ENCODE assay signal across 7 mouse cellular contexts in genomic region chr11:3516859-3517845, GRCm38 (mm10). TPM values are rescaled to one million over a fixed set of nuclear protein-coding genes. Genes with fewer than 3 reads are reported as not detected.
DNase-seq lines count a peak whose midpoint lies in the region; ATAC-seq and TF ChIP-seq lines count a peak whose summit lies in the region.

No protein-coding gene starts in this region.

- TF ChIP-seq CTCF in olfactory bulb, adult 2 months (IDR thresholded peaks at IDR 0.05; ENCODE audit: insufficient read depth, low read depth, low read length) = no peak

- H3K36me3 ChIP-seq in embryonic facial prominence, embryonic 15.5 days = peaks cover 28% of the 10 kb centered on the region
- no peaks in the 10 kb centered on the region for H3K36me3 ChIP-seq in hindbrain, embryonic 16.5 days (ENCODE audit: control insufficient read depth, insufficient read depth, low read length)
- peaks cover 14% of the 10 kb centered on the region for H3K36me3 ChIP-seq in liver, embryonic 13.5 days

- peaks cover 34% of the 10 kb centered on the region for H3K4me1 ChIP-seq in embryonic facial prominence, embryonic 15.5 days
- H3K4me1 ChIP-seq in hindbrain, embryonic 16.5 days (ENCODE audit: control insufficient read depth, insufficient read depth, low read depth, low read length) = peaks cover 20% of the 10 kb centered on the region
- peaks cover 31% of the 10 kb centered on the region for H3K4me1 ChIP-seq in liver, embryonic 13.5 days (replicated peaks)
- H3K4me1 ChIP-seq in olfactory bulb, adult 2 months (ENCODE audit: control insufficient read depth, insufficient read depth, low read length) = peaks cover 29% of the 10 kb centered on the region

- 2% methylated on average over 50 of the region's 50 CpGs for WGBS in embryonic facial prominence, embryonic 15.5 days
- WGBS in hindbrain, embryonic 16.5 days = 2% methylated on average over 50 of the region's 50 CpGs
- WGBS in liver, embryonic 13.5 days (ENCODE audit: insufficient replicate concordance) = 3% methylated on average over 50 of the region's 50 CpGs
- 8% methylated on average over 50 of the region's 50 CpGs for WGBS in olfactory bulb, adult 2 months

- H3K9me3 ChIP-seq in embryonic facial prominence, embryonic 15.5 days (replicated peaks) = no peaks in the 10 kb centered on the region
- H3K9me3 ChIP-seq in hindbrain, embryonic 16.5 days (ENCODE audit: control insufficient read depth, low read length) = no peaks in the 10 kb centered on the region
- H3K9me3 ChIP-seq in liver, embryonic 13.5 days (replicated peaks) = no peaks in the 10 kb centered on the region

- peak overlapping the region; percentile 72 for H3K4me2 ChIP-seq in embryonic facial prominence, embryonic 15.5 days (replicated peaks)
- H3K4me2 ChIP-seq in hindbrain, embryonic 16.5 days (ENCODE audit: low read length) = peak overlapping the region; percentile 69
- H3K4me2 ChIP-seq in liver, embryonic 13.5 days = peak overlapping the region; percentile 53

- no peak overlapping the region for H3K27ac ChIP-seq in embryonic facial prominence, embryonic 15.5 days (replicated peaks)
- no peak overlapping the region for H3K27ac ChIP-seq in hindbrain, embryonic 16.5 days (ENCODE audit: low read depth, low read length)
- no peak overlapping the region for H3K27ac ChIP-seq in liver, embryonic 13.5 days
- H3K27ac ChIP-seq in olfactory bulb, adult 2 months (ENCODE audit: insufficient read depth, low read depth, low read length) = no peak overlapping the region

- DNase-seq in CD4-positive, CD25-positive, alpha-beta regulatory T cell, adult 2 months (ENCODE audit: low read depth, low spot score) = peak; percentile 66
- peak; percentile 58 for DNase-seq in ES-CJ7 (ENCODE audit: low read depth, low spot score)
- no peak for DNase-seq in liver, embryonic 13.5 days
- no peak for DNase-seq in layer of hippocampus, postnatal 25 days (ENCODE audit: extremely low spot score in 1 of 2, low spot score in 1 of 2)

- peak; percentile 43 for ATAC-seq in embryonic facial prominence, embryonic 15.5 days (ENCODE audit: insufficient number of reproducible peaks, low FRiP score, low TSS enrichment, low read depth)
- ATAC-seq in hindbrain, embryonic 16.5 days = peak; percentile 13; the same call in 1 of the 2 replicates
- no peak for ATAC-seq in liver, embryonic 13.5 days (ENCODE audit: low read depth)

- peaks cover 10% of the 10 kb centered on the region for H3K27me3 ChIP-seq in embryonic facial prominence, embryonic 15.5 days
- H3K27me3 ChIP-seq in hindbrain, embryonic 16.5 days (replicated peaks; ENCODE audit: control insufficient read depth, insufficient read depth, low read length) = no peaks in the 10 kb centered on the region; the same call in 1 of the 2 replicates
- peaks cover 45% of the 10 kb centered on the region for H3K27me3 ChIP-seq in liver, embryonic 13.5 days

- peak overlapping the region; percentile 1; the same call in 1 of the 2 replicates for H3K9ac ChIP-seq in embryonic facial prominence, embryonic 15.5 days
- H3K9ac ChIP-seq in hindbrain, embryonic 16.5 days (ENCODE audit: low read depth, low read length) = peak overlapping the region; percentile 49
- H3K9ac ChIP-seq in liver, embryonic 13.5 days = no peak overlapping the region; the same call in 1 of the 2 replicates

- H3K4me3 ChIP-seq in embryonic facial prominence, embryonic 15.5 days (replicated peaks) = peak overlapping the region; percentile 35
- peak overlapping the region; percentile 41 for H3K4me3 ChIP-seq in hindbrain, embryonic 16.5 days (ENCODE audit: low read length)
- H3K4me3 ChIP-seq in liver, embryonic 13.5 days (replicated peaks) = peak overlapping the region; percentile 26
- peak overlapping the region; percentile 36 for H3K4me3 ChIP-seq in olfactory bulb, adult 2 months (ENCODE audit: insufficient read depth, low read depth, low read length)

- no peak for TF ChIP-seq POLR2A in olfactory bulb, adult 2 months (IDR thresholded peaks at IDR 0.05; ENCODE audit: insufficient read depth, low read depth, low read length)

RNA-seq across cellular contexts. Expression of gene Selenom, which starts 2.7 kb away (rescaled TPM):
- polyA plus RNA-seq in embryonic facial prominence, embryonic 15.5 days (2015; fragmentation: Nextera tagmentation; extraction: Ambion mirVana) = 197 and 208 TPM in 2 replicates
- polyA plus RNA-seq in hindbrain, embryonic 16.5 days (2015; fragmentation: Nextera tagmentation; extraction: Ambion mirVana) = 176 and 225 TPM in 2 replicates
- polyA plus RNA-seq in liver, embryonic 13.5 days (2015; fragmentation: Nextera tagmentation; extraction: Ambion mirVana) = 12.2 and 12.5 TPM in 2 replicates
- polyA plus RNA-seq in olfactory bulb, adult 2 months (2012; ENCODE audit: insufficient read depth, insufficient read length, low replicate concordance, missing spikeins) = not detected in 2 replicates
- 100 to 1,000 TPM; 204 to 221 TPM for total RNA-seq in layer of hippocampus, postnatal 25 days (2021)

RNA-seq across cellular contexts. Expression of gene Inpp5j, which starts 12.5 kb away (rescaled TPM):
- polyA plus RNA-seq in embryonic facial prominence, embryonic 15.5 days (2015; fragmentation: Nextera tagmentation; extraction: Ambion mirVana) = 1.7 and 1.9 TPM in 2 replicates
- 12.5 and 13.9 TPM in 2 replicates for polyA plus RNA-seq in hindbrain, embryonic 16.5 days (2015; fragmentation: Nextera tagmentation; extraction: Ambion mirVana)
- 0.15 and 0.18 TPM in 2 replicates for polyA plus RNA-seq in liver, embryonic 13.5 days (2015; fragmentation: Nextera tagmentation; extraction: Ambion mirVana)
- polyA plus RNA-seq in olfactory bulb, adult 2 months (2012; ENCODE audit: insufficient read depth, insufficient read length, low replicate concordance, missing spikeins) = not detected in 2 replicates
- 10 to 100 TPM; 76.9 to 78.3 TPM for total RNA-seq in layer of hippocampus, postnatal 25 days (2021)

RNA-seq across cellular contexts. Expression of gene Smtn, which starts 23.3 kb away (rescaled TPM):
- polyA plus RNA-seq in embryonic facial prominence, embryonic 15.5 days (2015; fragmentation: Nextera tagmentation; extraction: Ambion mirVana) = 89.2 and 93.7 TPM in 2 replicates
- 15.2 and 21.8 TPM in 2 replicates for polyA plus RNA-seq in hindbrain, embryonic 16.5 days (2015; fragmentation: Nextera tagmentation; extraction: Ambion mirVana)
- polyA plus RNA-seq in liver, embryonic 13.5 days (2015; fragmentation: Nextera tagmentation; extraction: Ambion mirVana) = 10.5 and 12.0 TPM in 2 replicates
- polyA plus RNA-seq in olfactory bulb, adult 2 months (2012; ENCODE audit: insufficient read depth, insufficient read length, low replicate concordance, missing spikeins) = not detected in 2 replicates
- 1 to 10 TPM; 8.8 to 8.9 TPM for total RNA-seq in layer of hippocampus, postnatal 25 days (2021)

RNA-seq across cellular contexts. Expression of gene Pla2g3, which starts 29.1 kb away (rescaled TPM):
- 1.1 and 1.5 TPM in 2 replicates for polyA plus RNA-seq in embryonic facial prominence, embryonic 15.5 days (2015; fragmentation: Nextera tagmentation; extraction: Ambion mirVana)
- polyA plus RNA-seq in hindbrain, embryonic 16.5 days (2015; fragmentation: Nextera tagmentation; extraction: Ambion mirVana) = 4.0 and 9.2 TPM in 2 replicates
- polyA plus RNA-seq in liver, embryonic 13.5 days (2015; fragmentation: Nextera tagmentation; extraction: Ambion mirVana) = 0.05 TPM in 2 replicates
- not detected in 2 replicates for polyA plus RNA-seq in olfactory bulb, adult 2 months (2012; ENCODE audit: insufficient read depth, insufficient read length, low replicate concordance, missing spikeins)
- total RNA-seq in layer of hippocampus, postnatal 25 days (2021) = 1 to 10 TPM; 1.9 to 2.1 TPM

Comparison
In these comparisons a context has a peak if more than half of its experiments do, and no peak if none do; other contexts are left out.
1. DNase-seq: peak in CD4-positive, CD25-positive, alpha-beta regulatory T cell, adult 2 months (single experiment) and ES-CJ7 (single experiment); none in liver, embryonic 13.5 days (single experiment) and layer of hippocampus, postnatal 25 days (0 of 2).
2. RNA of gene Selenom, which starts 2.7 kb away (polyA plus RNA-seq): 176 to 225 TPM in hindbrain, embryonic 16.5 days and 197 to 208 TPM in embryonic facial prominence, embryonic 15.5 days; 12.2 to 12.5 TPM in liver, embryonic 13.5 days and not detected in olfactory bulb, adult 2 months; every median in the first group is over 10 times any median in the second.
3. RNA of gene Smtn, which starts 23.3 kb away (polyA plus RNA-seq): 89.2 to 93.7 TPM in embryonic facial prominence, embryonic 15.5 days, 15.2 to 21.8 TPM in hindbrain, embryonic 16.5 days and 10.5 to 12.0 TPM in liver, embryonic 13.5 days; not detected in olfactory bulb, adult 2 months; every median in the first group is over 10 times any median in the second.
4. Peak in every context shown above with its lines, with median percentiles within 50 percentile points of each other: H3K4me2 ChIP-seq and H3K4me3 ChIP-seq.